Mouse (Mus musculus): Measurements from ENCODE around the gene Gm36079.
"Not testable (repeated sequence)": the region's sequence is repeated elsewhere in the genome, so short reads cannot be mapped to it uniquely, and the experiment has no call there.

Gm36079 gene

DNA sequence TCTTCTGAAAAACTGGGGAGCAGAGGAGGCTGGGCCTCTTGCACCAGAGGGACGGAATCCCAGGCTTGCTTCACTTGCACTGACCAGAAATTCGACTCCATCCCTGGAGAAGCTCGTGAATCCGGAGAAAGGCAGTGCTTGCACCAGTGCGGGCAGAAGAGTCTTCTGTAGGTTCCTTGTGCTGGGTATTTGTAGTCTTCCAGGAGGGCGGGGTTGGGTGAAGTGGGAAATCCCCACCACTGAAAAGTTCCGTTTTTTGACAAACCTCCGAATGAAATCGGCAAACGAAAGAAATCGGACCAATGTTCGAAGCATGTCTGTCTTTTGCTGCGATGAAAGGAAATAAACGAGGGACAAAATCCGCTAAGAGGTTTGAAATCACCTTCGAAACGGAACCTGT lies at the start of gene Gm36079:
Gene Gm36079 (minus strand): TSS at position 101 of the 400 bp plus-strand sequence.
- not testable (repeated sequence) for DNase-seq

DNA sequence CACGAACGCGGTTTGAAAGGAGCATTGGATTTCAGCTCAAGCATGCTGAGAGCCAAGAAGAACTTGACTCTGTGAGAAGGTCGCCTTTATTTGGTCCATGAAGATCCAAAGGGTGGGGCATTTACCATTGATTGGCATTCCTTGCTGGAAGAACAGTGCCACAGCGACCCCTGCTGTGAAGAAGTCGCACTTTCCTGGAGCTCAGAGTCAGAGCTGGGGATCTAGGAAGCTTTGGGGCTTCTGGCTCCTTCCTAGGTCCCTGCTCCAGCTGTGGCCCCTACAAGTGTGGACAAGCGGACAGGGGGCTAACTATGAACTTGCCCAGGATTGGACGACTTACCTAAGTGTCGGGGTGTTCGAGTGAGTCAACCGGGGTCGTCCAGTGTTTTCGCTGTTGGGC lies 44.1 kb upstream of the Gm36079 start:
- DNase-seq, result not testable (repeated sequence)

GRCm38 (mm10) chr13:120070012-120070598 lies 43.3 kb upstream of the Gm36079 start:
- DNase-seq, result not testable (repeated sequence)

DNA sequence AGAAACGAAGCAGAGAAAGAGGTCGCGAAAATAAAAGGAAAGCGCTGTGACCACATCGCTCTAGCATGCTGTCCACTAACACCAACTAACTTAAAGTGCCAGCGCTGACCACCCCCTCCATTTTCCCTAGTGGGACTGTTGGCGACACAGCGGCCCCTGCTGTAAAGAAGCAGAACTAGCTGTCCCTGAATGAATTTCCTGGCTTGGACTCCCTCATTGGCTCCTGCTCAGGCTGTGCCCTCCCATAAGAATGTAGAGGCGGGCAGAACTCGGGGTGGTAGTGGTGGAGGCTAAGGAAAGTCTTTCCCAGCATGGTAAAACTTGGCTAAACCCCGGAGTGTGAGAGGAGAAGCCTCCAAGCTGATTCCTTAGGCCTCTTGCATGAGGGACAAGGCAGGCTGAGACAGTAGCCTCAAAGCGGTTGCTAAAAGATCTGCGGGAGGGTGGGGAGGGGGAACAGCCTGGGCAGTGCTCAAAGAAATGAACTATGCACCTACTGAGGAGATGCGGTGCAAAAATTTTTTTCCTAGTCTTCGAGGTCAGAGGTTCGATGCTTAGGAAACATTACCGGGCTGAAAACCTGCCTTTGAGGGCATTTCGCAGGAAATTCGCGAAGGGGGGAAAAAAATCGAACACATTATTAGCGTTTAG lies 36.8 kb upstream of the Gm36079 start:
- DNase-seq, result not testable (repeated sequence)

DNA sequence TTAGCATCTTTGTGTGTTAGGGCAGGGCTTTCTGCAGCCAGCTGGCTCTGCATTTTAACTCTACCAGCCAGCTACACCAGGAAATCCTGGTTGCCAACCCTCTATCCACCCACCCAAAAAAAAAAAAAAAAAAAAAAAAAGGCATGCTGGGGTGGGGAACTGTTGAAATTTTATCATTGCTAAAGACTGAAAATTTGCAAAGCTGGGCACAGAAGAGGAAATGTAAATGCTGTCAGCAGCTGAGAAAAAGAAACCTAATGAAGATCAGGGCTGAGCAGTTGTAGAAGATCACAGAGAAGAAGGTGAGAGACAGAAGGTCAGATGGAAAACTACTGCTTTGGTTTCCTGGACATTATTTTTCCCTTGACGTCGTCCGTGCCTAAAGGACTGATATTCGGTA lies 36.1 kb upstream of the Gm36079 start:
- not testable (repeated sequence) for DNase-seq

DNA sequence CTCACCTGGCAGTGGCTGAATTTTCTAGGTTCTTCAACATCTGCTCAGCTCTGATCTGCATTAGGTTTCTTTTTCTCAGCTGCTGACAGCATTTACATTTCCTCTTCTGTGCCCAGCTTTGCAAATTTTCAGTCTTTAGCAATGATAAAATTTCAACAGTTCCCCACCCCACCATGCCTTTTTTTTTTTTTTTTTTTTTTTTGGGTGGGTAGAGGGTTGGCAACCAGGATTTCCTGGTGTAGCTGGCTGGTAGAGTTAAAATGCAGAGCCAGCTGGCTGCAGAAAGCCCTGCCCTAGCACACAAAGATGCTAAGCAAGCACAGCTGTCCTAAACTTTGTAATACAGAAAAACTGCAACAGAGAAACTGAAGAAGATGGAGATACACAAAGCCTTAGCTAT lies 25.3 kb upstream of the Gm36079 start, which contains the start of gene Gm21188:
Gene Gm21188 (minus strand): TSS at position 110 of the 400 bp plus-strand sequence.
- not testable (repeated sequence) for DNase-seq

- not testable (repeated sequence) for DNase-seq
Measured at GRCm38 (mm10) chr13:120048608-120049007, 21.8 kb upstream of the Gm36079 start.

GRCm38 (mm10) chr13:120048186-120048585 lies 21.4 kb upstream of the Gm36079 start:
- not testable (repeated sequence) for DNase-seq

GRCm38 (mm10) chr13:120046422-120047209 lies 19.8 kb upstream of the Gm36079 start:
- DNase-seq, result not testable (repeated sequence)

GRCm38 (mm10) chr13:120041145-120041544 lies 14.3 kb upstream of the Gm36079 start:
- DNase-seq, result peak; percentile 50

GRCm38 (mm10) chr13:120037881-120038280 lies 11.1 kb upstream of the Gm36079 start:
- not testable (repeated sequence) for DNase-seq

- peak; percentile 23 for DNase-seq
Measured at GRCm38 (mm10) chr13:120036577-120037115, 9.8 kb upstream of the Gm36079 start.

GRCm38 (mm10) chr13:120035151-120035550 lies 8.3 kb upstream of the Gm36079 start:
- DNase-seq, result not testable (repeated sequence)

GRCm38 (mm10) chr13:120034637-120035036 lies 7.8 kb upstream of the Gm36079 start:
- not testable (repeated sequence) for DNase-seq

DNA sequence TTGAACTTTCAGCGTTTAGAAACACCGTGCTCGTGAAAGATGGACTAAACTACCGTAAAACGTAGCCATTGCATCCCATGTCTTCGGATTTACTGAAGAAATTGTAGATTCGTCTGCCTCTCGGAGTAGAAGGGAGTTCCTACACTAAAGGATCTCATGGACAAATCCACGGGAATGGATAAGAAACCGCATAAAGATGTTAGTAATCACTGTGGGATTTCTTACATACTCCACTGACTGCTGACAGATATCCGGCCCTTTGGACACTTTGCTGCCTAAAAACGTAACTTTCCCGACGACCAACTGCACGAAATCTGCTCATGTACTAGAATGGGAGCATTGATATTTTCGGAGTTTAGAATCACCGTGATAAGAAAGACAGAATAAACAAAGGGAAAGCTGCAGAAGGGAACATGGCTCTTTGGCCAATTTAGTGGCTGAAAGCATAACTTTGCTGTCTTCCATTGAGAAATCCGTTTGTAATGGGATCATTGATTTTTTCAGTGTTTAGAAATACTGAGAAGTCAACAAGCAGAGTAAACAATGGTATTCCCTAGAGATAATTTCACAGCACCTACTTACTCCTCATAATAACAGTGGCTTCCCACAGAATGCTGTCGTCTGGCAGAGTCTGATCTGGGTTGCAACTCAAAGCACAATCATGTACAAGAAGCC lies 6.8 kb upstream of the Gm36079 start:
- DNase-seq, result peak; percentile 45

GRCm38 (mm10) chr13:120031676-120032075 lies 4.9 kb upstream of the Gm36079 start:
- peak; percentile 34 for DNase-seq

DNA sequence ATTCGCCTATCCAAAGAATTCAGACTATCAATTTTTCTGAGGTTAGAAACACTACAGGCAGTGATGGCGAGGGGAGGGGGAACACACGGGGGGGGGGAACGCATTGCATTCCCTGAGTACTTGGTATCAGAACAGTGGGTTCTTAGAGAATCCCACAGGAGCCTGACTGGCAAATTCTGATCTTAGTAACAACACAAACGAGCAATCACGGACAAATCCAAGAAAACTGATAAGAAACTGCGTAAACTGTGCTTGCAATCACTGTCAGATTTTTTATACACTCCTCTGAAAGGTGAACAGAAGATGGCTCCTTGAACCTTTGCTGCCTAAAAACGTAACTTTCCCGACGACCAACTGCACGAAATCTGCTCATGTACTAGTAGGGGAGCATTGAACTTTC lies 557 bp upstream of the Gm36079 start:
- not testable (repeated sequence) for DNase-seq

DNA sequence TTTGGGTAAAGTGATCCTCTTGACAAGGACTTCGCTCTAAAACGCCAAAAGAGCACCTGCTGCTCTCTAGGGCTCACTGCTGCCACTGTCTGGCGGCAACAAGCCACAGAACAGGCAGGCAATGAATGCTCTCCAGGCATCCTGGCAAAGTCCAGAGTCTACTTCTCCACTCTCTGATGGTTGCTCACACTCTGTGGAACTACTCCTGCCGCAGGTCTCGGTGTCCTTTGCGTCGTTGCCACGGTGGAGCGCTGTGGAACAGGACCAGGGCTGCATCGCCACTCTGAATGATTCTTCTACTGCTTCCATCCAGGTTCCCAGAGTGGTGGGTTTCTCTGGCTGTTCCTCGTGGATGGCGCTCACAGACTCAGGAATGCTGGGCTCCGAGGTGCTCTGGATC lies 438 bp downstream of the Gm36079 start:
- DNase-seq, result not testable (repeated sequence)

DNA sequence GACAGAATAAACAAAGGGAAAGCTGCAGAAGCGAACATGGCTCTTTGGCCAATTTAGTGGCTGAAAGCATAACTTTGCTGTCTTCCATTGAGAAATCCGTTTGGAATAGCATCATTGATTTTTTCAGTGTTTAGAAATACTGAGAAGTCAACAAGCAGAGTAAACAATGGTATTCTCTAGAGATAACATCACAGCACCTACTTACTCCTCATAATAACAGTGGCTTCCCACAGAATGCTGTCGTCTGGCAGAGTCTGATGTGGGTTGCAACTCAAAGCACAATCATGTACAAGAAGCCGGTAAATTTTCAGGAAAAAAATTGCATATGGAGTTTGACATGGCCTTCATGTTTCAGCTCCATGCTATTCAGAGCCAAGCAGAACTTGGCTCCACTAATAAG lies 1.2 kb downstream of the Gm36079 start:
- DNase-seq, result not testable (repeated sequence)

- not testable (repeated sequence) for DNase-seq
Measured at GRCm38 (mm10) chr13:120025004-120025403, 1.8 kb downstream of the Gm36079 start.

- not testable (repeated sequence) for DNase-seq
Measured at GRCm38 (mm10) chr13:120024581-120024980, 2.2 kb downstream of the Gm36079 start.

GRCm38 (mm10) chr13:120021477-120021876 lies 5.3 kb downstream of the Gm36079 start:
- peak; percentile 13 for DNase-seq
